Mouse (Mus musculus): Measurements from ENCODE around the gene Rnf183.

GRCm38 (mm10) chr4:62437256-62437778 is 2.3 kb upstream of the Rnf183 start:
- no peak for TF ChIP-seq CTCF (IDR thresholded peaks at IDR 0.05; ENCODE audit: low read depth)
- no peak for TF ChIP-seq EP300 (IDR thresholded peaks at IDR 0.05; ENCODE audit: low read depth)
